Mouse (Mus musculus): ENCODE measurements around the gene Lima1. TPM values are rescaled to one million over a fixed set of nuclear protein-coding genes. Genes with fewer than 3 reads are reported as not detected.
A peak's percentile ranks its signal among the peaks of the same experiment; 100 is the strongest.
"Not testable (repeated sequence)": the region's sequence is repeated elsewhere in the genome, so short reads cannot be mapped to it uniquely, and the experiment has no call there.

Lima1 gene
- polyA plus RNA-seq, 1 experiment from 2014 or later, result 43.6 TPM

GRCm38 (mm10) chr15:99796066-99796465 is 79.2 kb downstream of the Lima1 start:
- H3K4me2 ChIP-seq, result no peak overlapping the region
- no peak overlapping the region for H3K9ac ChIP-seq
- ATAC-seq (ENCODE audit: borderline replicate concordance, extremely low read depth, low FRiP score, low TSS enrichment), result no peak
- H3K4me3 ChIP-seq, result no peak overlapping the region
- H3K9me3 ChIP-seq, result no peaks in the 10 kb centered on the region
- 77% methylated on average over 3 of the region's 3 CpGs for WGBS
- H3K4me1 ChIP-seq, result peaks cover 4% of the 10 kb centered on the region; the same call in 1 of the 2 replicates
- H3K27me3 ChIP-seq, result no peaks in the 10 kb centered on the region
- no peak overlapping the region for H3K27ac ChIP-seq
- peaks cover 38% of the 10 kb centered on the region for H3K36me3 ChIP-seq

- ATAC-seq (ENCODE audit: borderline replicate concordance, extremely low read depth, low FRiP score, low TSS enrichment), result no peak
- Histone ChIP-seq H3K4me2 (no peak overlapping the region), H3K4me1 (no peaks in the 10 kb centered on the region), H3K4me3 (no peak overlapping the region), H3K9me3 (no peaks in the 10 kb centered on the region), H3K27ac (no peak overlapping the region), H3K27me3 (no peaks in the 10 kb centered on the region), H3K36me3 (peaks cover 36% of the 10 kb centered on the region), H3K9ac (no peak overlapping the region)
- WGBS, result 84% methylated on average over 16 of the region's 16 CpGs
Measured at GRCm38 (mm10) chr15:99792221-99792815, 82.9 kb downstream of the Lima1 start.

- Histone ChIP-seq H3K4me1 (no peaks in the 10 kb centered on the region), H3K27ac (no peak overlapping the region), H3K4me2 (no peak overlapping the region), H3K36me3 (peaks cover 30% of the 10 kb centered on the region), H3K27me3 (no peaks in the 10 kb centered on the region), H3K9ac (no peak overlapping the region), H3K9me3 (no peaks in the 10 kb centered on the region), H3K4me3 (no peak overlapping the region)
- WGBS, result 72% methylated on average over 3 of the region's 3 CpGs
- ATAC-seq (ENCODE audit: borderline replicate concordance, extremely low read depth, low FRiP score, low TSS enrichment), result no peak
Measured at GRCm38 (mm10) chr15:99791003-99791402, 84.3 kb downstream of the Lima1 start.

GRCm38 (mm10) chr15:99790464-99790863 is 84.8 kb downstream of the Lima1 start:
- H3K4me3 ChIP-seq, result no peak overlapping the region
- H3K27me3 ChIP-seq, result no peaks in the 10 kb centered on the region
- H3K9me3 ChIP-seq, result no peaks in the 10 kb centered on the region
- no peak overlapping the region for H3K4me2 ChIP-seq
- H3K27ac ChIP-seq, result no peak overlapping the region
- no peak overlapping the region for H3K9ac ChIP-seq
- WGBS, result 84% methylated on average over 6 of the region's 6 CpGs
- ATAC-seq (ENCODE audit: borderline replicate concordance, extremely low read depth, low FRiP score, low TSS enrichment), result no peak
- peaks cover 32% of the 10 kb centered on the region for H3K36me3 ChIP-seq
- H3K4me1 ChIP-seq, result no peaks in the 10 kb centered on the region

GRCm38 (mm10) chr15:99787625-99788120 is 87.6 kb downstream of the Lima1 start:
- no peak for ATAC-seq (ENCODE audit: borderline replicate concordance, extremely low read depth, low FRiP score, low TSS enrichment)
- Histone ChIP-seq H3K4me2 (no peak overlapping the region), H3K36me3 (peaks cover 30% of the 10 kb centered on the region), H3K27me3 (no peaks in the 10 kb centered on the region), H3K4me3 (no peak overlapping the region), H3K4me1 (no peaks in the 10 kb centered on the region), H3K9me3 (no peaks in the 10 kb centered on the region), H3K27ac (0 out of 2 replicates have a peak overlapping the region, but pooled peaks have one; percentile 16), H3K9ac (no peak overlapping the region)
- WGBS, result 61% methylated on average over 9 of the region's 9 CpGs

- peaks cover 36% of the 10 kb centered on the region for H3K36me3 ChIP-seq
- WGBS, result 88% methylated on average over 16 of the region's 16 CpGs
Measured at GRCm38 (mm10) chr15:99778677-99779335, 96.5 kb downstream of the Lima1 start.

GRCm38 (mm10) chr15:99778148-99778547 is 97.1 kb downstream of the Lima1 start:
- WGBS, result 27% methylated on average over 7 of the region's 7 CpGs
- H3K9me3 ChIP-seq, result no peaks in the 10 kb centered on the region
- no peaks in the 10 kb centered on the region for H3K4me1 ChIP-seq
- no peak overlapping the region for H3K27ac ChIP-seq
- no peaks in the 10 kb centered on the region for H3K27me3 ChIP-seq
- no peak overlapping the region for H3K4me2 ChIP-seq
- ATAC-seq (ENCODE audit: borderline replicate concordance, extremely low read depth, low FRiP score, low TSS enrichment), result no peak
- H3K36me3 ChIP-seq, result peaks cover 31% of the 10 kb centered on the region
- H3K4me3 ChIP-seq, result no peak overlapping the region
- H3K9ac ChIP-seq, result no peak overlapping the region

More at GRCm38 (mm10) chr15:99778677-99779335, 96.5 kb downstream of the Lima1 start:
- Histone ChIP-seq H3K4me2 (no peak overlapping the region), H3K27ac (no peak overlapping the region), H3K9ac (no peak overlapping the region), H3K9me3 (no peaks in the 10 kb centered on the region), H3K4me3 (no peak overlapping the region), H3K27me3 (no peaks in the 10 kb centered on the region), H3K4me1 (no peaks in the 10 kb centered on the region)
- ATAC-seq (ENCODE audit: borderline replicate concordance, extremely low read depth, low FRiP score, low TSS enrichment), result no peak

GRCm38 (mm10) chr15:99772925-99773324 is 102.3 kb downstream of the Lima1 start:
- no peak for ATAC-seq (ENCODE audit: borderline replicate concordance, extremely low read depth, low FRiP score, low TSS enrichment)
- H3K27ac ChIP-seq, result peak overlapping the region; percentile 91; the same call in 1 of the 2 replicates
- no peaks in the 10 kb centered on the region for H3K9me3 ChIP-seq
- WGBS, result 19% methylated on average over 3 of the region's 3 CpGs
- no peak overlapping the region for H3K9ac ChIP-seq
- H3K27me3 ChIP-seq, result no peaks in the 10 kb centered on the region
- H3K4me1 ChIP-seq, result 0 out of 2 replicates have a peak, but pooled peaks cover 10% of the 10 kb centered on the region
- H3K36me3 ChIP-seq, result no peaks in the 10 kb centered on the region
- no peak overlapping the region for H3K4me3 ChIP-seq
- peak overlapping the region; percentile 79; the same call in 1 of the 2 replicates for H3K4me2 ChIP-seq

- peak within 1 kb of the TSS; percentile 91 for H3K27ac ChIP-seq
- not testable (repeated sequence) for H3K4me1 ChIP-seq; H3K27me3 ChIP-seq; H3K36me3 ChIP-seq; ATAC-seq (ENCODE audit: borderline replicate concordance, extremely low read depth, low FRiP score, low TSS enrichment); H3K9me3 ChIP-seq
- H3K9ac ChIP-seq, result peak within 1 kb of the TSS; percentile 82
- peak within 1 kb of the TSS; percentile 61 for H3K4me3 ChIP-seq
- peak within 1 kb of the TSS; percentile 79 for H3K4me2 ChIP-seq
Measured at GRCm38 (mm10) chr15:99772881-99772924, 102.6 kb downstream of the Lima1 start, which contains the start of gene Cers5. TSS of gene Cers5 (minus strand) at chr15:99772885.

- Histone ChIP-seq H3K9ac (peak overlapping the region; percentile 82), H3K9me3 (no peaks in the 10 kb centered on the region), H3K27ac (peak overlapping the region; percentile 91), H3K36me3 (no peaks in the 10 kb centered on the region), H3K4me2 (peak overlapping the region; percentile 79), H3K4me3 (peak overlapping the region; percentile 61), H3K4me1 (0 out of 2 replicates have a peak, but pooled peaks cover 10% of the 10 kb centered on the region), H3K27me3 (no peaks in the 10 kb centered on the region)
- 0% methylated on average over 38 of the region's 41 CpGs for WGBS
- peak; percentile 98 for ATAC-seq (ENCODE audit: borderline replicate concordance, extremely low read depth, low FRiP score, low TSS enrichment)
Measured at GRCm38 (mm10) chr15:99772277-99772880, 102.9 kb downstream of the Lima1 start.

GRCm38 (mm10) chr15:99771601-99772276 is 103.5 kb downstream of the Lima1 start:
- peak overlapping the region; percentile 79 for H3K4me2 ChIP-seq
- no peaks in the 10 kb centered on the region for H3K9me3 ChIP-seq
- peak overlapping the region; percentile 61 for H3K4me3 ChIP-seq
- H3K36me3 ChIP-seq, result no peaks in the 10 kb centered on the region
- peak overlapping the region; percentile 91 for H3K27ac ChIP-seq
- peak overlapping the region; percentile 82 for H3K9ac ChIP-seq
- ATAC-seq (ENCODE audit: borderline replicate concordance, extremely low read depth, low FRiP score, low TSS enrichment), result peak; percentile 76
- no peaks in the 10 kb centered on the region for H3K27me3 ChIP-seq
- H3K4me1 ChIP-seq, result 0 out of 2 replicates have a peak, but pooled peaks cover 10% of the 10 kb centered on the region
- 2% methylated on average over 58 of the region's 59 CpGs for WGBS

GRCm38 (mm10) chr15:99771004-99771500 is 104.2 kb downstream of the Lima1 start:
- 4% methylated on average over 5 of the region's 5 CpGs for WGBS
- H3K4me2 ChIP-seq, result peak overlapping the region; percentile 79
- H3K27me3 ChIP-seq, result no peaks in the 10 kb centered on the region
- no peak for ATAC-seq (ENCODE audit: borderline replicate concordance, extremely low read depth, low FRiP score, low TSS enrichment)
- 0 out of 2 replicates have a peak, but pooled peaks cover 10% of the 10 kb centered on the region for H3K4me1 ChIP-seq
- H3K9me3 ChIP-seq, result no peaks in the 10 kb centered on the region
- peak overlapping the region; percentile 61 for H3K4me3 ChIP-seq
- H3K36me3 ChIP-seq, result no peaks in the 10 kb centered on the region
- peak overlapping the region; percentile 91 for H3K27ac ChIP-seq
- H3K9ac ChIP-seq, result peak overlapping the region; percentile 82

Data from lung, embryonic 15.5 days (tissue).